25 mouse cellular contexts compared by ENCODE assay signal in the genomic region with DNA sequence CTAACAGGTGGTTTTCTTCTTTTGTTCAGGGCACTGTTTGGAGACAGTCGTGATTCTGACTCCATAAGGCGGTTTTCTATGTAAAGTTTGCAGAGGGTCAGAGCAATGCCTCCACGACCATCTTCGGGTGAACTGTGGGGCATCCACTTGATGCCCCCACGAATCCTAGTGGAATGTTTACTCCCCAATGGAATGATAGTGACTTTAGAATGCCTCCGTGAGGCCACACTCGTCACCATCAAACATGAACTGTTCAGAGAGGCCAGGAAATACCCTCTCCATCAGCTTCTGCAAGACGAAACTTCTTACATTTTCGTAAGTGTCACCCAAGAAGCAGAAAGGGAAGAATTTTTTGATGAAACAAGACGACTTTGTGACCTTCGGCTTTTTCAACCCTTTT. TPM values are rescaled to one million over a fixed set of nuclear protein-coding genes. Genes with fewer than 3 reads are reported as not detected.
A peak's percentile ranks its signal among the peaks of the same experiment; 100 is the strongest.
DNase-seq lines count a peak whose midpoint lies in the region; ATAC-seq and TF ChIP-seq lines count a peak whose summit lies in the region.
"Had no signal": no experiment of that assay in that cellular context is flagged by ENCODE, and none has a peak within 500 bp of the region (broad histone marks: within the 10 kb centered on the region; RNA-seq: fewer than 3 reads in every experiment).

No protein-coding gene starts in this region.

- DNase-seq in heart, adult 11 months = peak; percentile 70
- no peak for DNase-seq in heart, postnatal 36 days
- peak; percentile 57 for DNase-seq in heart, embryonic 10.5 days (ENCODE audit: low spot score)
- no peak for DNase-seq in CH12.LX (ENCODE audit: extremely low read depth)
- DNase-seq: adrenal gland, adult 2 months; adrenal gland, adult 8-10 months; adrenal gland, postnatal 10 days; adrenal gland, postnatal 14 days; adrenal gland, postnatal 25 days; adrenal gland, postnatal 36 days; B cell, adult 2 months; cerebellum, adult 11 months; cerebellum, adult 11-12 months; cerebellum, adult 18-20 months; cerebellum, adult 2 months had no signal

- no peak overlapping the region for H3K4me2 ChIP-seq in heart, embryonic 12.5 days
- peak overlapping the region; percentile 62 for H3K4me2 ChIP-seq in CH12.LX (ENCODE audit: insufficient read depth, low read depth, poor library complexity, severe bottlenecking)
- H3K4me2 ChIP-seq in forebrain, embryonic 12.5 days = no peak overlapping the region

- H3K36me3 ChIP-seq in heart, embryonic 10.5 days = peaks cover 40% of the 10 kb centered on the region
- peaks cover 35% of the 10 kb centered on the region for H3K36me3 ChIP-seq in heart, embryonic 12.5 days
- H3K36me3 ChIP-seq in CH12.LX (replicated peaks in 1 of 2; ENCODE audit: control insufficient read depth in 1 of 2, insufficient read depth in 1 of 2, low read length in 1 of 2) = peaks cover 23 to 43% of the 10 kb centered on the region in 2 experiments
- peaks cover 38% of the 10 kb centered on the region for H3K36me3 ChIP-seq in forebrain, embryonic 12.5 days (replicated peaks)

- H3K4me3 ChIP-seq in heart, embryonic 10.5 days = no peak overlapping the region
- no peak overlapping the region for H3K4me3 ChIP-seq in heart, embryonic 12.5 days
- peak overlapping the region in 2 of 3 experiments; percentile 7 to 40 for H3K4me3 ChIP-seq in CH12.LX (replicated peaks in 1 of 3; ENCODE audit: low read depth in 2 of 3, low read length in 2 of 3, poor library complexity in 1 of 3)
- no peak overlapping the region for H3K4me3 ChIP-seq in forebrain, embryonic 12.5 days (replicated peaks)

- no peaks in the 10 kb centered on the region for H3K9me3 ChIP-seq in heart, embryonic 10.5 days
- H3K9me3 ChIP-seq in heart, embryonic 12.5 days (replicated peaks) = no peaks in the 10 kb centered on the region
- H3K9me3 ChIP-seq in CH12.LX (replicated peaks; ENCODE audit: low read length) = no peaks in the 10 kb centered on the region
- H3K9me3 ChIP-seq in forebrain, embryonic 12.5 days = no peaks in the 10 kb centered on the region
- H3K9me3 ChIP-seq: G1E had no signal

- in situ Hi-C loops in CH12.LX (cut with MboI; ENCODE audit: low pct_ligation_motif_present, low pct_unique_long_range_greater_than_20kb, low sequenced_read_pairs) = no loop called here

- WGBS in heart, embryonic 10.5 days = 82% methylated on average over 11 of the region's 11 CpGs
- whole genome bisulfite sequencing in heart, embryonic 12.5 days = 77% methylated on average over 11 of the region's 11 CpGs
- WGBS in forebrain, embryonic 12.5 days = 91% methylated on average over 11 of the region's 11 CpGs

- peaks cover 4% of the 10 kb centered on the region; the same call in 1 of the 2 replicates for H3K4me1 ChIP-seq in heart, embryonic 10.5 days
- peaks cover 17% of the 10 kb centered on the region; the same call in 1 of the 2 replicates for H3K4me1 ChIP-seq in heart, embryonic 12.5 days (replicated peaks)
- peaks cover 15 to 59% of the 10 kb centered on the region in 2 experiments for H3K4me1 ChIP-seq in CH12.LX (ENCODE audit: control insufficient read depth in 1 of 2, insufficient read depth in 2 of 2)
- H3K4me1 ChIP-seq in forebrain, embryonic 12.5 days = no peaks in the 10 kb centered on the region

- peaks cover 3% of the 10 kb centered on the region for H3K79me2 ChIP-seq in CH12.LX (replicated peaks; ENCODE audit: control insufficient read depth, extremely low read depth, insufficient read depth, poor library complexity, severe bottlenecking)

- H3K27me3 ChIP-seq in heart, embryonic 10.5 days (ENCODE audit: insufficient read depth, poor library complexity, severe bottlenecking) = no peaks in the 10 kb centered on the region
- no peaks in the 10 kb centered on the region for H3K27me3 ChIP-seq in heart, embryonic 12.5 days (replicated peaks)
- no peaks in the 10 kb centered on the region for H3K27me3 ChIP-seq in CH12.LX (replicated peaks)
- H3K27me3 ChIP-seq in forebrain, embryonic 12.5 days = no peaks in the 10 kb centered on the region
- H3K27me3 ChIP-seq: Patski had no signal

- intact Hi-C loops in heart, postnatal 36 days (cut with DNase I) = loop anchor here (5.0 kb wide), 1 partner anchor 34 kb away; no protein-coding TSS in a partner anchor

- TF ChIP-seq POLR2A in CH12.LX (IDR thresholded peaks at IDR 0.05; ENCODE audit: low read depth, low read length) = no peak

- no peak for TF ChIP-seq CTCF in CH12.LX (conservative IDR thresholded peaks at IDR 0.05 in 1 of 2, IDR thresholded peaks at IDR 0.05 in 1 of 2; ENCODE audit: low read depth in 2 of 2, low read length in 2 of 2)

- dilution Hi-C loops in CH12.LX (cut with MboI; ENCODE audit: extremely low pct_ligation_motif_present, extremely low pct_unique_long_range_greater_than_20kb, low sequenced_read_pairs) = no loop called here

- H3K27ac ChIP-seq in heart, embryonic 10.5 days = no peak overlapping the region
- H3K27ac ChIP-seq in heart, embryonic 12.5 days (ENCODE audit: poor library complexity, severe bottlenecking) = no peak overlapping the region
- peak overlapping the region; percentile 86 for H3K27ac ChIP-seq in CH12.LX (ENCODE audit: insufficient read depth, low read depth)
- no peak overlapping the region for H3K27ac ChIP-seq in forebrain, embryonic 12.5 days

- no peak for ATAC-seq in heart, embryonic 12.5 days (ENCODE audit: insufficient number of reproducible peaks, low FRiP score)
- ATAC-seq in forebrain, embryonic 12.5 days (ENCODE audit: low FRiP score) = no peak
- ATAC-seq: activated CD4-positive, CD25-positive, alpha-beta regulatory T cell, adult 4 months; CD4-positive, CD25-positive, alpha-beta regulatory T cell, adult 4 months; Patski had no signal

- TF ChIP-seq RAD21 in CH12.LX (IDR thresholded peaks at IDR 0.05; ENCODE audit: low read depth, low read length) = no peak

- no peak for TF ChIP-seq EP300 in CH12.LX (IDR thresholded peaks at IDR 0.05; ENCODE audit: low read length)

- no peak overlapping the region for H3K9ac ChIP-seq in heart, embryonic 12.5 days
- peak overlapping the region; percentile 66 for H3K9ac ChIP-seq in CH12.LX (ENCODE audit: insufficient read depth, low read depth)
- H3K9ac ChIP-seq in forebrain, embryonic 12.5 days = no peak overlapping the region

TF ChIP-seq in CH12.LX, 34 proteins besides CTCF, POLR2A, EP300 and RAD21:
- TF ChIP-seq IRF4 (IDR thresholded peaks at IDR 0.05; ENCODE audit: low read depth, low read length) (0 out of 2 replicates have a peak, but pooled peaks have one; percentile 35), RCOR1 (conservative IDR thresholded peaks at IDR 0.05; ENCODE audit: low read depth, low read length) (no peak)

RNA-seq across cellular contexts. Expression of a gene that starts 38.6 kb away (rescaled TPM):
- total RNA-seq in heart, postnatal 36 days (2021) = 10 to 100 TPM; 48.4 to 52.2 TPM
- 4.7 and 6.1 TPM in 2 replicates for polyA plus RNA-seq in heart, embryonic 10.5 days (2016; fragmentation: Nextera tagmentation; extraction: Ambion mirVana)
- 8.7 and 10.2 TPM in 2 replicates for polyA plus RNA-seq in heart, embryonic 12.5 days (2016; fragmentation: Nextera tagmentation; extraction: Ambion mirVana)
- total RNA-seq in CH12.LX (2012; rRNA removed) (19.6 and 21.1 TPM in 2 replicates), CH12.LX (2014; rRNA removed) (26.5 and 32.8 TPM in 2 replicates)
- 11.1 and 19.1 TPM in 2 replicates for polyA plus RNA-seq in CH12.LX (2012; ENCODE audit: insufficient read length, low read depth)
- 12.9 and 15.6 TPM in 2 replicates for polyA plus RNA-seq in forebrain, embryonic 12.5 days (2016; fragmentation: Nextera tagmentation; extraction: Ambion mirVana)

RNA-seq across cellular contexts. Expression of a gene that starts 55.9 kb away (rescaled TPM):
- total RNA-seq in heart, postnatal 36 days (2021) = not detected
- not detected in 2 replicates for polyA plus RNA-seq in heart, embryonic 10.5 days (2016; fragmentation: Nextera tagmentation; extraction: Ambion mirVana)
- polyA plus RNA-seq in heart, embryonic 12.5 days (2016; fragmentation: Nextera tagmentation; extraction: Ambion mirVana) = not detected in 2 replicates
- total RNA-seq in CH12.LX (2012; rRNA removed) (1.0 and 1.3 TPM in 2 replicates), CH12.LX (2014; rRNA removed) (2.2 and 2.4 TPM in 2 replicates)
- 4.7 and 5.2 TPM in 2 replicates for polyA plus RNA-seq in CH12.LX (2012; ENCODE audit: insufficient read length, low read depth)
- polyA plus RNA-seq in forebrain, embryonic 12.5 days (2016; fragmentation: Nextera tagmentation; extraction: Ambion mirVana) = 0.22 TPM in 1 of 2 replicates, not detected in the other
- total RNA-seq: adrenal gland, adult 18-20 months; G1E; MEL had no signal
- polyA plus RNA-seq: adrenal gland, adult 2 months; brain, embryonic 14.5 days; C2C12; G1E; Patski had no signal

Comparison
In these comparisons a context has a peak if more than half of its experiments do, and no peak if none do; other contexts are left out.
1. DNase-seq: peak in heart, adult 11 months (single experiment) and heart, embryonic 10.5 days (single experiment); none in heart, postnatal 36 days (0 of 2) and CH12.LX (single experiment).
2. H3K4me3 ChIP-seq: peak in CH12.LX (2 of 3); none in heart, embryonic 10.5 days (single experiment), heart, embryonic 12.5 days (single experiment) and forebrain, embryonic 12.5 days (single experiment).